Mouse (Mus musculus): Measurements from ENCODE around the gene Rnf208. TPM values are rescaled to one million over a fixed set of nuclear protein-coding genes. Genes with fewer than 3 reads are reported as not detected.

Rnf208 gene
- polyA plus RNA-seq, 1 experiment from 2014 or later = 148 TPM

DNA sequence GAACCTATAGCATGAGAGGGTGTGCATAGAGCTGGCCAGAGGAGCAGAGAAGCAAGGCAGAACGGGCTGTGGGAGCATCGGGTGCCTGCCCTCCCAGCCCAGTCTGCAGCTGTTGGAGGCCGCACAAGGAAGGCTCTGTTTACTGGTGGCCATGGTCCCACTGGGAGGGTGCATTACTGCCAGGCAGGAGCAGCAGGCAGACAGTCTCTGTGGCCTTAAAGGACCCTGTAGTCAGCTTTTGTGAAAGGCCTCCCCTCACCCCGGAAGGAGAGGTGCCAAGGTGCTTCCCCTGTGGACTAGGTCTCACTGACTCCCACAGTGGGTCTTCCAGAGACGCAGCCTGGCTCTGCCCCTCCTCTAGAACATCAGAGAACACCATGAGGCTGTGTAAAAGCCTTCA, 15.2 kb upstream of the Rnf208 start:
- no peaks in the 10 kb centered on the region for H3K9me3 ChIP-seq
- H3K4me3 ChIP-seq = no peak overlapping the region
- H3K4me2 ChIP-seq = no peak overlapping the region
- no peaks in the 10 kb centered on the region for H3K27me3 ChIP-seq (replicated peaks)
- no peak for ATAC-seq (replicated peaks)
- H3K4me1 ChIP-seq = peaks cover 20% of the 10 kb centered on the region
- no peaks in the 10 kb centered on the region for H3K36me3 ChIP-seq (replicated peaks)
- no peak overlapping the region for H3K27ac ChIP-seq
- H3K9ac ChIP-seq = no peak overlapping the region
- 83% methylated on average over 5 of the region's 5 CpGs for WGBS

DNA sequence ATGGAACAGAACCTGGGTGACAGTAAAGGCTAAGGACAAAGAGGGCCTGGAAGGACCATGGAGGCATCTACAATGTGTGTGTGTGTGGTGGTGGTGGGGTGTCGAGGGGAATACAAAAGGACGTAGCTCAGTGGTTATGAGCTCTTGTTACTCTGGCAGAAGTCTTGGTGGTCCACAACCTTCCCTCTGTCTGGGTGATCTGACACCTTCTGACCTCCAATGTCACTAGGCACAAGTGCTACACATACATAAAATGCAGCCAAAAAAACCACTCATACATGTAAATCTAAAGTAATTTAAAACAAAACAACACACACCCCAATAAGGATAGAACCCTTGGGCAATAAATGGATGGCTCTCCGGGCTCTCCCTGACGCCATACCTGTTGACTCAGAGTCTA, 14.6 kb upstream of the Rnf208 start:
- Histone ChIP-seq H3K36me3 (replicated peaks) (no peaks in the 10 kb centered on the region), H3K27ac (no peak overlapping the region), H3K27me3 (replicated peaks) (no peaks in the 10 kb centered on the region), H3K4me3 (no peak overlapping the region), H3K9me3 (no peaks in the 10 kb centered on the region), H3K9ac (no peak overlapping the region), H3K4me2 (no peak overlapping the region), H3K4me1 (peaks cover 20% of the 10 kb centered on the region)
- WGBS = 94% methylated on average over 4 of the region's 4 CpGs
- ATAC-seq (replicated peaks) = no peak

DNA sequence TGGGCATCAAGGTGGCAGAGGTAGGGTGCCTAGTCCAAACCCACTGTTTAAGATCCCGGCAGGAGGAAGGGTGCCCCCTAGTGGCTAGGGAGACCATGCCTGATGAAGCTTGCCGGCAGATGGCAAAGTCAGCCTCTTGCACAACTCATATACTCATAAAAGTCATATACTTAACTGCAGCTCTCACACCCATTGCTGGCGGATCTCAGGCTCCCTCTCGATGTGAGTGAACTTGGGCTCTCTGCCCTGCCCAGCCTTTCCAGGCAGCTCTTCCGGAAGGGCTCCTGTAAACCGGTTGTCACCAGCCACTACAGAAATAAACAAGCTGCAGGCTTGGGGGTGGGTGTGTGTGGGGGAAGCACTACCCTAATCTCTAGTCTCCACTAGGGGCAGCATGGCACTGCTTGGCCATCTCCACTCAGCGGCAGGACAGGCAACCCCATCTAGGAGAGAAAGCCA, 13.6 kb upstream of the Rnf208 start:
- Histone ChIP-seq H3K4me1 (peaks cover 16% of the 10 kb centered on the region), H3K36me3 (replicated peaks) (no peaks in the 10 kb centered on the region), H3K9ac (no peak overlapping the region), H3K9me3 (no peaks in the 10 kb centered on the region), H3K27ac (peak overlapping the region; percentile 44), H3K27me3 (replicated peaks) (no peaks in the 10 kb centered on the region), H3K4me3 (no peak overlapping the region), H3K4me2 (peak overlapping the region; percentile 28; the same call in 1 of the 2 replicates)
- WGBS = under 1% methylated on average over 7 of the region's 7 CpGs
- ATAC-seq (replicated peaks) = no peak

DNA sequence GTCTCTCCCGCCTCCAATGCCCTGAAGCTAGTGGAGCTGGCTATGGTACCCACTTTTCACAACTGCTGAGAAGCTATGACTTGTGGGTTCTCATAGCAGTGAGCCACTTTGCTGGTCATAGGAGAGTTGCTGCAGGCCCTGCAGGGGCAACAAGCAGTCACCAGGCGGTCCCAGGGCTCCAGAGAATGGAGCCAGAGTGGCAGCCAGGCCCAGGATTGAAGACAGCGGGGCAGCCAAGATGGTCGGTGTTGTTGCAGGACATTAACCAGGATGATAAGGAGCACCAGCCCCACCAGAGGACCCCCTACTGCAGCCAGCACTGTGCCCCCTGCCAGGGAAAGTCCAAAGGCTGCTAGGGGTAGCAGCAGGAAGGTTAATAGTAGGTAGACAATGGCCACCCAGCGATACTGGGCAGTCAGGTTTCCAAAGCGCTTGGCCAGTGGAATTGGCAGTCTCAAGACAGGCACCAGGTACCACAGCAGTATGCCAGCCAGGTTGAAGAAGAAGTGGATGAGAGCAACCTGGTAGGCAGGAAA, 13.0 kb upstream of the Rnf208 start:
- Histone ChIP-seq H3K27me3 (replicated peaks) (no peaks in the 10 kb centered on the region), H3K4me2 (peak overlapping the region; percentile 28; the same call in 1 of the 2 replicates), H3K9me3 (no peaks in the 10 kb centered on the region), H3K36me3 (replicated peaks) (no peaks in the 10 kb centered on the region), H3K9ac (no peak overlapping the region), H3K4me1 (peaks cover 12% of the 10 kb centered on the region), H3K27ac (no peak overlapping the region), H3K4me3 (no peak overlapping the region)
- no peak for ATAC-seq (replicated peaks)
- 67% methylated on average over 6 of the region's 6 CpGs for WGBS

DNA sequence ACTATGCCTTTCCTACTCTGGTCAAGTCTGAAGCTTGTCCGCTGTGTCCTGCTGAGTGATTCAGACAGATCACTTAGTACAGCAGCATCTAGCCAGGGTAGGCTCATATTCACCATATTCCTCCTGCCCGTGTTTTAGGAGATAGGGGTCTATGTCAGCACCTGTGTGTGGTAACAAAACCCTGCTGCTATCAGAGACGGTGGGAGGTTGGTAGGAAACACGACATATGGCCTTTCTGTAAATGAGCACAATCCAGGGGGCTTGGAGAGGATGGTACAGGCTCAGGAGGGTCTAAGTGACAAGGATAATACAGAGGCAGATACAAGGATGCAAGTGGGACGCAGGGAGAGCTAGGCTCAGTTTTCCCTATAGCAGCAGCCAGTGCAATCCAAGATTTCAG, 12.5 kb upstream of the Rnf208 start:
- H3K36me3 ChIP-seq (replicated peaks) = no peaks in the 10 kb centered on the region
- H3K4me2 ChIP-seq = no peak overlapping the region
- no peak overlapping the region for H3K9ac ChIP-seq
- WGBS = 82% methylated on average over 5 of the region's 5 CpGs
- no peak for ATAC-seq (replicated peaks)
- H3K9me3 ChIP-seq = no peaks in the 10 kb centered on the region
- H3K27me3 ChIP-seq (replicated peaks) = no peaks in the 10 kb centered on the region
- H3K4me3 ChIP-seq = no peak overlapping the region
- peaks cover 12% of the 10 kb centered on the region for H3K4me1 ChIP-seq
- no peak overlapping the region for H3K27ac ChIP-seq

DNA sequence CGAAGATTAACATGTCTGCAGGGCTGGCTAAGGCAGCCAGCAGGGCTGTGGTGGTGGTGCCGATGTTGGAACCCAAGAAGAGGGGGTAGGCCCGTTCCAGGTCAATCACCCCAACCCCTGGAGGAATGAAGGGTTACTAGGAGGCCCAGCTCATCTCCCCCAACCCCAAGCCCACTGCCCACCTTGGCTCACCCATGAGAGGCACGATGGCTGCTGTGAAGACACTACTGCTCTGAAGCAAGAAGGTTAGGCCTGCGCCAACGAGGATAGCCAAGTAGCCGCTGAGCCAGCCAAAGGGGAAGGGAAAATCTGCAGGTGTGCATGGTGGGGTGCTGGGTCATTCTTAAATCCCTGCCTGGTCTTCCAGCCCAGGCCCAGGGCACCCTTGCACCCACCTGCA, 11.5 kb upstream of the Rnf208 start:
- peaks cover 9% of the 10 kb centered on the region for H3K4me1 ChIP-seq
- 81% methylated on average over 7 of the region's 7 CpGs for WGBS
- no peaks in the 10 kb centered on the region for H3K9me3 ChIP-seq
- peaks cover 6% of the 10 kb centered on the region; the same call in 1 of the 2 replicates for H3K27me3 ChIP-seq (replicated peaks)
- H3K9ac ChIP-seq = no peak overlapping the region
- no peak for ATAC-seq (replicated peaks)
- H3K36me3 ChIP-seq (replicated peaks) = no peaks in the 10 kb centered on the region
- H3K27ac ChIP-seq = no peak overlapping the region
- no peak overlapping the region for H3K4me2 ChIP-seq
- no peak overlapping the region for H3K4me3 ChIP-seq

DNA sequence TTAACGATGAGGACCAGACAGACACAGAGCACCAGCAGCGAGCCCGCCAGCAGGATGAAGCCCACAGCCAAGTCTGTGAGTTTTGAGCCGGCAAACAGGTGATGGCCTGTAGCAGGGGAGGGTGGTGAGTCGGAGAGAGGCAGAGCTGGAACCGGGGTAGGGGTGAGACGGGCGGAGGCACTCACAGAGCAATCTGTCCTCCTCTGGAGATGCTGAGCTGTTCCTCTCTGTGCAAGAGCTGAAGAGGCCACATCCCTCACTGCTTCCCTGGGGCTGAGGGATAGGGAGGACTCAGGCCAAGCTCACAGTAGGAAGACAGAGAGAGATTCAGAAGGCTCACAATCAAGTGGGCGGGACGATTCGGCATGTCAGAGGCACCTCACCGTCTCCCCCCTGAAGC, 11.0 kb upstream of the Rnf208 start:
- WGBS = 49% methylated on average over 12 of the region's 12 CpGs

DNA sequence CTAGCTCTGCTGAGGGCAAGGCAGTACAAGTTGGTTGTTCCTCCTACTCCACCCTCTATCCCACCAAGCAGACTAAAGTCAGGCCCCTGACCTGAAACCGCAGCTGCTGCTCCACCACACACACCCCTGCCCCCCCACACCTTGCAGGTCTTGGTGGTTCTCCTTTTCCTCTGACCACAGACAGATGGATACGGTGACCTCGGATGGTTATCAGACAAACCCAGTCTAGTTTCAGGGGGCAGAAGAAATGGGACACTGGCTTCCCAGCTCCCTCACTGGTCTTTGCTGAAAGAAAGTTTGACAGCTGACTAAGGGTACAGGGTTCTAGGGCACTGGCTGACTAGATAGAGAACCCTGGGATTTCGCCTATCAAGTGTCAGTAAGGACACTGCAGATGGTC, 8.6 kb upstream of the Rnf208 start:
- 82% methylated on average over 4 of the region's 4 CpGs for WGBS
- no peak overlapping the region for H3K9ac ChIP-seq
- no peak overlapping the region for H3K4me3 ChIP-seq
- ATAC-seq (replicated peaks) = no peak
- H3K27me3 ChIP-seq (replicated peaks) = peaks cover 6% of the 10 kb centered on the region; the same call in 1 of the 2 replicates
- no peaks in the 10 kb centered on the region for H3K36me3 ChIP-seq (replicated peaks)
- H3K27ac ChIP-seq = no peak overlapping the region
- no peak overlapping the region for H3K4me2 ChIP-seq
- H3K9me3 ChIP-seq = no peaks in the 10 kb centered on the region
- peaks cover 4% of the 10 kb centered on the region; the same call in 1 of the 2 replicates for H3K4me1 ChIP-seq

More for the DNA sequence above, 11.0 kb upstream of the Rnf208 start:
- Histone ChIP-seq H3K36me3 (replicated peaks) (no peaks in the 10 kb centered on the region), H3K4me2 (no peak overlapping the region), H3K4me1 (peaks cover 4% of the 10 kb centered on the region), H3K9ac (no peak overlapping the region), H3K4me3 (no peak overlapping the region), H3K9me3 (no peaks in the 10 kb centered on the region), H3K27me3 (replicated peaks) (peaks cover 6% of the 10 kb centered on the region; the same call in 1 of the 2 replicates), H3K27ac (no peak overlapping the region)
- no peak for ATAC-seq (replicated peaks)

DNA sequence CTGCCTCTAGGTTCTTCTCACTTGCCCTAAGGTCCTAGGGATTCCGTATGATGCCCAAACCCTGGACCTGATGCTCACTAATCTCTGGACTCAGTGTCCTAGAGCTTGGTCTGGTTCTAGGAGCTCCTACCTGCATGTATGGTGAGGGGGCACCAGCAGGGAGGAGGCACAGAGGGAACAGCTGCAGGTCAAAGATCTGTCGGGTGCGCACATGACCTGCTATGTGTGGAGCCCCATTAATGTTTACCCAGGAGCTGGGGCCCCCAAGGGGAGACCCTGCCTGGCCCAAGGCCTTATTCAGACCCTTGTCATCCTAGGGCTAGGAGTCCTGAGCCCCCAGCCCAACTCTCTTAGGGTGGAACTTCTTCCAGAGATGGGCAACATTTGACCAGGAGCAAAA, 8.0 kb upstream of the Rnf208 start, which contains the start of gene Slc34a3:
Gene Slc34a3 (minus strand): TSS at position 315 of the 400 bp plus-strand sequence.
- peaks cover 6% of the 10 kb centered on the region; the same call in 1 of the 2 replicates for H3K27me3 ChIP-seq (replicated peaks)

DNA sequence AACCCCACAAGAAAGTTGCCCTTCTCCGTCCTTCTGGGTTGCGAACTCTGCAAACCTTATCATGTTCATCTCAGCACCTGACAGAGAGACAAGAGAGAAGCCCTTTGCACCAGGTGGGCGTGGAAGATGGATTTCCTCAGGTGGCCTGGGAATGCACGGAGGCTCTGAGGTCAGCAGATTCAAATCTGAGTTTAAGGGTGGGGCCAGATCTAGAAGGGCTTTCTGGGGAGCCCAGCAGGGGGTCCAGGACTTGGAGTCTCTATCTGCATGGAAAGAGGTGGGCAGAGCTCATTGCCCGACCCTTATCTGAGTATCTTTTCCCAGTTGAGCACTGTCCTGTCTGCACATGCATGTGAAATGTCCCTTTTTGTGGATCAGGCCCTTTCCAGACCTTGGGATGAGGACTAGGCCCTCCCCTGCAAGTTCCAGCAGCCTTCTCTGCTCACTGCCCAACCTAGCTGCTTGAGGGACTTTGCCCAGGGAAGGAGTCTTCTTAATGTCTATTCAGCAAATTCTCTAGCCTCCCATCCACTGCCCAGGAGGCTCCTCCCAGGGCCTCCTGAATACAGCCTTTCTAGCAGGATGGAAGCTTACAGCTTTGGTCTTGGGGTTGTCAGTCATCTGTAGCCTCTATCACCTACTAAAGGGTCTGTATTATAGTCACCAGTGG, 7.4 kb upstream of the Rnf208 start:
- H3K27me3 ChIP-seq (replicated peaks) = peaks cover 6% of the 10 kb centered on the region; the same call in 1 of the 2 replicates
- 74% methylated on average over 5 of the region's 5 CpGs for WGBS

More for the DNA sequence above, 8.0 kb upstream of the Rnf208 start, which contains the start of gene Slc34a3:
- no peak within 1 kb of the TSS for H3K4me3 ChIP-seq
- H3K4me2 ChIP-seq = no peak within 1 kb of the TSS
- no peaks in the 10 kb centered on the region for H3K9me3 ChIP-seq
- H3K36me3 ChIP-seq (replicated peaks) = no peaks in the 10 kb centered on the region
- H3K4me1 ChIP-seq = 0 out of 2 replicates have a peak, but pooled peaks cover under 1% of the 10 kb centered on the region
- no peak within 1 kb of the TSS for H3K9ac ChIP-seq
- H3K27ac ChIP-seq = no peak within 1 kb of the TSS
- ATAC-seq (replicated peaks) = no peak
- 90% methylated on average over 3 of the region's 3 CpGs for WGBS

DNA sequence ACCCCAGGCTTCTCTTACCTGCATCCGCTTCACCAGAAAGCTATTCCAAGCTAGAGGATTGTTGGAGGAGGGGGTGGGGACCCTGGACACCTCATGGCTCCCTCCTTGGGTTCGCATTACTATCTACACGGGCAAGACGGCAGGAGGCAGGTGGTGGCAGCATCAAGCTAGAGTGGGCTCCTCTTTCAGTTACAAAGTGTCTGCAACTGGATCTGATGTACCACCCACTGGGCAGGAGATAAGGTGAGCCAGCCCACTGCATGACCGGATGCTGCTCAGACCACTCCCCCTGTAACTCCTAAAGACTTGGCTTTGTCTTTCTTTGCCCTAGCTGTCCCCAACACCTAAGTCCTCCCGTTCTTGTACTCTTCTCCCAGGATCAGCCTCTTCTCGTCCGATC, 5.4 kb upstream of the Rnf208 start, which contains the start of gene Rnf224:
Gene Rnf224 (minus strand): TSS at position 174 of the 400 bp plus-strand sequence.
- peaks cover 13% of the 10 kb centered on the region for H3K4me1 ChIP-seq
- no peak within 1 kb of the TSS for H3K9ac ChIP-seq
- no peak within 1 kb of the TSS for H3K4me2 ChIP-seq
- H3K27ac ChIP-seq = no peak within 1 kb of the TSS
- H3K27me3 ChIP-seq (replicated peaks) = peaks cover 6% of the 10 kb centered on the region; the same call in 1 of the 2 replicates
- no peak within 1 kb of the TSS for H3K4me3 ChIP-seq
- ATAC-seq (replicated peaks) = no peak
- no peaks in the 10 kb centered on the region for H3K9me3 ChIP-seq
- 45% methylated on average over 8 of the region's 8 CpGs for WGBS
- H3K36me3 ChIP-seq (replicated peaks) = no peaks in the 10 kb centered on the region

More for the DNA sequence above, 7.4 kb upstream of the Rnf208 start:
- no peak overlapping the region for H3K9ac ChIP-seq
- H3K9me3 ChIP-seq = no peaks in the 10 kb centered on the region
- H3K4me2 ChIP-seq = no peak overlapping the region
- no peaks in the 10 kb centered on the region for H3K36me3 ChIP-seq (replicated peaks)
- no peak for ATAC-seq (replicated peaks)
- no peak overlapping the region for H3K27ac ChIP-seq
- H3K4me3 ChIP-seq = no peak overlapping the region
- H3K4me1 ChIP-seq = no peaks in the 10 kb centered on the region

DNA sequence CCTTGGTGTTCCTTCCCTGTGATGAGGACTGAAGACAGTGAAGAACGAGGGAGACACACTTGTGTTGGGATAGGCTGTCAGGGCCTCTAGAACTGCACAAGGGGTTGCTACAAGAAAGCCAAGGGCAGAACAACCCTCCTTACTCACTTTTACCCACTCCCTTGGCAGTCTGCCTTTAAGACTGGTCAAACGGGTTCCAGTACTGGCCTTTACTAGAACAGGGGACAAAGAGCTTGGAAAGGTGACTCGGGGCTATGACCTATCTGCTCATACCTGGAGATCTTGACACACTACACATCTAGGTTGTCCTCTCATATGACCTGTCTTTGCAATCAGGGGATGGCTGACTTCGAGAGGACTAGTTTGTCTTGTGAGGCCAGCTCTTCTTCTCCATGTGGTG, 4.5 kb upstream of the Rnf208 start:
- 74% methylated on average over 4 of the region's 4 CpGs for WGBS
- no peak overlapping the region for H3K4me2 ChIP-seq
- H3K36me3 ChIP-seq (replicated peaks) = no peaks in the 10 kb centered on the region
- H3K27ac ChIP-seq = no peak overlapping the region
- no peak for ATAC-seq (replicated peaks)
- peaks cover 6% of the 10 kb centered on the region; the same call in 1 of the 2 replicates for H3K27me3 ChIP-seq (replicated peaks)
- H3K4me3 ChIP-seq = no peak overlapping the region
- H3K9ac ChIP-seq = no peak overlapping the region
- H3K4me1 ChIP-seq = peaks cover 15% of the 10 kb centered on the region
- H3K9me3 ChIP-seq = no peaks in the 10 kb centered on the region

Measured in midbrain, embryonic 15.5 days (tissue).